Mouse (Mus musculus): ENCODE data around the gene Mpig6b.

Mpig6b gene

GRCm38 (mm10) chr17:35058911-35059892, 6.8 kb downstream of the Mpig6b start, which contains the start of gene Ddah2:
Ddah2 (plus strand) TSS chr17:35059035.
- DNase-seq (ENCODE audit: low spot score) = peak; percentile 90

DNA sequence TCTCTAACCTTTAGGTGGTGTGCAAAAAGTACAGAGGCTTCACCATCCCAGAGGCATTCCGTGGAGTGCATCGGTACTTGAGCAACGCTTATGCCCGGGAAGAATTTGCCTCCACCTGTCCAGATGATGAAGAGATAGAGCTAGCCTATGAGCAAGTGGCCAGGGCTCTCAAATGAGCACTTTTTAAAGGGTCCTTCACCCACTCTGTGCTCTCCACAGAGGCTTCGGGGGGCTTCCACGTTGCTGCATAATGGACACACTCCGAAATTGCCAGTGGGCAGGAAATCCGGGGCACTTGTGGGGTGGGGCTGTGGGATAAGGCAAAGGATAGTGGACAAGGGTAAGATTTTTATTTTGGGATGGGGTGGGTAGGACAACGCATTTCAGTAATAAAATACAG, 7.7 kb downstream of the Mpig6b start:
- no peak for DNase-seq (ENCODE audit: low spot score)

DNA sequence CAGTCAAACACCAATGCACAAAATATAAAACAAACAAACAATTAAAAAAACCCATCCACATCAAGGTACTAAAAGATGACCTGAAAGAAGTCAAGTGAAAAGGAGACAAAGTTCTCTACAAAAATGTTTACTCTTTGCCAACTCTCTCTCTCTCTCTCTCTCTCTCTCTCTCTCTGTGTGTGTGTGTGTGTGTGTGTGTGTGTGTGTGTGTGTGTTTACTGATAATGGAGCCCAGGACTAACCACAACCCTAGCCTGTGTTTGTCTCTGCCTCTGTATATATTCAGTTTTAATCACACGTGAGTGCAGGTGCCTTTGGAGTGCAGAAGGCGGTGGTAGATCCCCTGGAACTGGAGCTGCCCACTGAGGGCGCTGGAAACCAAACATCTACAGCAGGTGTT, 8.9 kb downstream of the Mpig6b start:
- DNase-seq (ENCODE audit: low spot score) = no peak

DNA sequence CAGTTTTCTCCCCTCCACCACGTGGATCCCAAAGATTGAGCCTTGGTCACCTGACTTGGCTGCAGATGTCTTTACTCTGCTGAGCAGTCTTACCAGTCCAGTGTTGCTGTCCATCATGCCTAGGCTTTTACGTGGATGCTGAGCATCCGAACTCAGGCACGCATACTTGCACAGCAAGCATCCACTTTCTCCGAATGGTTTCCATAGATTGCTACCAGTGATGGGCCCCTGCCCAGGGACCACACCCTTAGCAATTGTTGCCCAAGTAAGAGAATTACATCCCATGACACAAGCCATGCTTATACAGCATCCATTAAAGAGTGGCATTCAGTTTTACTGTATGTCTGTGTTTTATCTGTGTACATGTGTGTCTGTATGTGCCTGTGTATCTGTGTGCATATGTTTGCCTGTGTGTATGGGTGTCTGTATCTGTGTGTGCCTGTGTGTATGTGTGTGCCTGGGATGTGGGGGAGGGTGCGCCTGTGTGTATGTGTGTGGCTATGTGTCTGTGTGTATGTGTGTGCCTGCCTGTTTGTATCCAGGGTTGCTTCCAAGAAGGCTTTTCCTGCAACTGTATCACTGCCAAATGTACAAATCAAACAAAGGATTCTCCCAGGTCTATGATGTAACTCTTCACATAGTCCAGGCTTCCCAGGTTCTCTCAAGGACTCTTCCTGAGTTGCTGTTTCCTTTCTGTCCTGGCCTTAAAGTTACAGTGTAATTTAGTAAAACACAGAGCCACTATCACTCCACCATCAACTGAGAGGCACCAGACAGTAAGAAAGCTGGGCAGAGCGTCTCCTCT, 10.1 kb downstream of the Mpig6b start:
- no peak for DNase-seq (ENCODE audit: low spot score)

DNA sequence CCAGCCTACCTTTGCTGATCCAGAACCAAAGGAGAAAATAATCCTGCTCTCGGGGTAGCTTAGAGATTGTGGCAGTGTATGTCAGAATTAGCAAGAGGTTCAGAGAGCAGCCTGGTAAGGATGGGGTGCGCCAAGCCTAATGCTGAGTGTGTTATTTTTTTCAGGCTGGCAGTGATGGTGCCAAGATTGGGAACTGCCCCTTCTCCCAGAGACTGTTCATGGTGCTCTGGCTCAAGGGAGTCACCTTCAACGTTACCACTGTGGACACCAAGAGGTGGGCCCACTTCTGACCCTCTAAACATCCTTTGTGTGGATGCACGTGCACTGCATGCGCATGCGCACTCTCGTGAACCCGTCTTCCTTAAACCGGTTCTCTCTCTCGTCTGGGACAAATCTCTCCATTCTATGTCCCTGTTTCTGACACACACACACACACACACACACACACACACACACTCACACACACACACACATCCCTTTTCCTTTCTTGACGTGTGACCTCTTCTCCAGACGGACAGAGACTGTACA, 13.6 kb downstream of the Mpig6b start:
- DNase-seq (ENCODE audit: low spot score) = no peak

DNA sequence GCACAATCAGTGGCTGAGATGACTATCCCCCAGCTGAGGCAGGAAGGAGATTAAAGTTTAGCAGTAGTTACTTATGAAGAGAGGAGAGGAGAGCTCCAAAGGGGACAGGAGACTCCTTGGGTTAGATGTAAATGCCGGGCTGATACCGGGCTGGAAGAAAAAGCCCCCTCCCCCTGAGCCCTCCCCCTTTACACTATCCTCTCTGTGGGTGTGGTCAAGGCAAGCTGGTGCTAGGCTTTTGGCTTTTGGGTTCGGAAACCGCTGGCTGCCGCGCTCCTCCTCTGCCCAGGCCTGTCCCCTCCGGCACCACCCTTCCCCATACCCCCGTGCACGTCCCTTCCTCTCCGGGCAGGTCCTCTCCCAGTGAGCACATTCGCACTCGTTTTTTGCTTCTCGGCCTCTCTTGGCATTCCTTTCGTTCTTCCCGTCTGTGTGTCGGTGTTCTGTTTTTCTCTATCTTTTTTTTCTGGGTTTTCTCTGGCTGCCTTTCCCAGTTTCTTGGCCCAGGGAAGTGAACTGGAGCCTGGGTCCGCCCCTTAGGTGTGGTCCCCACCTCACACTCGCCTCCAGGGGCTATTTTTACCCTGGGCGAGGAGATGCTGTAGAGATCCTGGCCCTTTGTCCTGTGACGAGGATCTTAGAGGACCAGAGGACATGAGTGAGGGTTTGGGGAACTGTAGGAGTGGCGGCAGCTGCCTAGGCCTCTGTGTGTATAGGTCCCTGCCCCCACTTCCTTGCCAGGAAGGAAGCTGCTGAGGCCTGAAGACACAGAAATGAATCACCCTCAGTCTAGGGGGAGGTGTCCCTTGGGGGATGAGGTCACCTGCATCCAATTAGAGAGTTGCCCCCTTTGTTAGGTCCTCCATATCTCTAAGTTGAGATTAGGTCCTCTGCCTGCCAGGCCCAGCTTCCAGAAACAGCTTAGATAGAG, 14.6 kb downstream of the Mpig6b start:
- DNase-seq (ENCODE audit: low spot score) = peak; percentile 85

GRCm38 (mm10) chr17:35050126-35050750, 15.7 kb downstream of the Mpig6b start:
- DNase-seq (ENCODE audit: low spot score) = peak; percentile 85

GRCm38 (mm10) chr17:35049561-35050016, 16.4 kb downstream of the Mpig6b start, which contains the start of gene Clic1:
Clic1 (plus strand) TSS chr17:35049966.
- peak; percentile 81 for DNase-seq (ENCODE audit: low spot score)

DNA sequence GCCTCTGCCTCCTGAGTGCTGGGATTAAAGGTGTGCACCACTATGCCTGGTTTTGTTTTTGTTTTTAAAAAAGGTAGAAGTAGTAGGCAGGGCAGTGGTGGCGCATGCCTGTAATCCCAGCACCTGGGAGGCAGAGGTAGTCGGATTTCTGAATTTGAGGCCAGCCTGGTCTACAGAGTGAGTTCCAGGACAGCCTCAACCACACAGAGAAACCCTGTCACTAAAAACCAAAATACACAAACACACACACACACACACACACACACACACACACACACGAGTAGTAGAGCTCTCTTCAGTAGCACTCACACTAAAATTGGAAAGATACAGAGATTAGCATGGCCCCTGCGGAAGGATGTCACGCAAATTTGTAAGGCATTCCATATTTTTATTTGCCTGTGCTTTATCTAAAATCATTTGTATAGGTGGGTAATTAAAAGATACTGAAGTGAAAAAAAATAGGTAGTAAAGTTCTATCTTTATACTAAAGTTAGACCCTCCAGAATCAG, 17.0 kb downstream of the Mpig6b start:
- no peak for DNase-seq (ENCODE audit: low spot score)

DNA sequence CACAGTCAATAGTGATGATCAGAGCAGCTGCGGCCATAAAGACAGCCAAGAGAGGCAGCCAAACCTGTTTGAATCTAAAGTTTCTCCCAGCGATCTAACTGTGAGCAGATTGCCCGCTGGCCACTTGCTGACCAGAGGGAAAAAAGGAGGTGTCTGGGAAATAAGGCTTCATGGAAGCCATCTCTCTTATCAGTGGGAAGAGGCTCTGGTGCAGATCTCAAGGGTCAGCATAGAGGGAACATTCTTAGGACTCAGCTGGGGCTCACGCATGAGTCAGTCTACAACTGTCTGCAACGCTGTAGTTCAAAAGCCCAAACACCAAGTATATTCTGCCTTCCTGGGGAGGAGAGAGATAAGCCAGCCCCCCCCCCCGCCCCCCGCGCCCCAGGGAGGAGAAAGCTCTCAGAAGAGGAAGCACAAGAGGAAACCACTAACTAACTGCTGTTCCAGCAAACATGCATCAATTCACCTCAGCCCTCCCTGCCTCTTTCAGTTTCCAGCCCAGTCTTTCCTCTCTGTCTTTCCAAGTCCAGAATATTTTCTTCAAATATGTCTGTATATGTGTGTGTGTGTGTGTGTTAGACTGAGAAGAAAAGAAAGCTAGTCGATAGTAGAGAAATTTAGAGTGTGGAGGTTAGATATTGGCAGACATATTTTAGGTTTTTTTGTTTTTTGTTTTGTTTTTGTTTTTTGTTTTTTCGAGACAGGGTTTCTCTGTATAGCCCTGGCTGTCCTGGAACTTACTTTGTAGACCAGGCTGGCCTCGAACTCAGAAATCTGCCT, 17.6 kb downstream of the Mpig6b start:
- DNase-seq (ENCODE audit: low spot score) = peak; percentile 86

DNA sequence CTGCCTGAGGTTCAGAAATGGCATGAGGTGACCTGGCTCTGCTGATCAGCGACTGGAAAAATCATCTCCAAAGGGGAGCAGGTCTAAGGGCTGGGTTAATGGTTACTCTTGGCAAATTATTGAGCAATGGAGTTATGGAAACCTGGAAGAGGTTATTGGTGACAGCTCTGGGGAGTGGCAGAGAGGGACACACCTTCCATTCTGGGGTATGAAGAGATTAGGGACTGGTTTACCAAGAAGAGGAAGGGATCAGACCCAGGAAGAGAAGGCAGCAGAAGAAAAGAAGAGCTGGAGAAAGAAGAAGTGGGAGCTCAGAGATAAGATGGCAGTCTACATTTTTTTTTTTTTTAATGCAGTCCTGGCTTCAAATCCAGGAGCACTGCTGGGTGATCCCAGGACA, 18.3 kb downstream of the Mpig6b start:
- peak; percentile 82 for DNase-seq (ENCODE audit: low spot score)

DNA sequence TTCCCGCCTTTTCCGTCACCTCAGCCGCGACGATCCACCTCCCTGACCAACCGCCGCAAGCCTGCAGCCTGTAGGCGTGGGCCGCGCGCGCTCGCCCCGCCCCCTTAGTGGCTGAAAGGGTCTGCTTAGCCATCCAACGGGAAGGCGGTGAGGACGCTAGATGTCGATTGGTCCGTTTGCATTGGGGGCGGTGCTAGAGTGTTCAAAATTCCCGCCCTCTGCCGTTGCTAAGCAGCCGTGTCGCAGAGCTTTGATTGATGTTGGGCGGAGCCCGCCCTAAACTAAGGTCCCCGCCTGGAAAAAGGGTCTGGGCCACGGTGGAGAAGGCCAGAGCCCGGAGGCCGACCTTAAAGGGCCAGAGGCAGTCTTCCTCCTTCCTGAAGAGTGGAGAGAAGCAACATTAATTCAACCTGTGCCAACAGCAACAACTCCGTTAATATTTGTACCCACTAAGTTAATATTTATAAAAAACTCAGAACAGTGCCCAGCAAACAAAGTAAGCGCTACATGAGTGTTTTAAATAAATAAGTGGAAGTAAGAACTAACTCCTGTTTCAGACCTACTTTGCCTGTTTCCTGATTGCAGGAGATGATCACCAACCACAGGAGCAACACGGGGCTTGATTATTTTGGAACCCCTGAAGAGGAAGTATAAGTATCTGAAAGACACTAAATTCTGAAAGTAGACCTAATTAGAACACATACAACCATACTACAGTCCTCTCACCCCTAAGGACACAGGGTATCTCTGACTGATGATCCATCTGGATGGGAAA, 19.1 kb downstream of the Mpig6b start, which contains the start of gene Msh5:
Msh5 (minus strand) TSS at position 65 of the 775 bp plus-strand sequence.
- DNase-seq (ENCODE audit: low spot score) = peak; percentile 100

GRCm38 (mm10) chr17:35045807-35046680, 19.9 kb downstream of the Mpig6b start:
- DNase-seq (ENCODE audit: low spot score) = peak; percentile 31

DNA sequence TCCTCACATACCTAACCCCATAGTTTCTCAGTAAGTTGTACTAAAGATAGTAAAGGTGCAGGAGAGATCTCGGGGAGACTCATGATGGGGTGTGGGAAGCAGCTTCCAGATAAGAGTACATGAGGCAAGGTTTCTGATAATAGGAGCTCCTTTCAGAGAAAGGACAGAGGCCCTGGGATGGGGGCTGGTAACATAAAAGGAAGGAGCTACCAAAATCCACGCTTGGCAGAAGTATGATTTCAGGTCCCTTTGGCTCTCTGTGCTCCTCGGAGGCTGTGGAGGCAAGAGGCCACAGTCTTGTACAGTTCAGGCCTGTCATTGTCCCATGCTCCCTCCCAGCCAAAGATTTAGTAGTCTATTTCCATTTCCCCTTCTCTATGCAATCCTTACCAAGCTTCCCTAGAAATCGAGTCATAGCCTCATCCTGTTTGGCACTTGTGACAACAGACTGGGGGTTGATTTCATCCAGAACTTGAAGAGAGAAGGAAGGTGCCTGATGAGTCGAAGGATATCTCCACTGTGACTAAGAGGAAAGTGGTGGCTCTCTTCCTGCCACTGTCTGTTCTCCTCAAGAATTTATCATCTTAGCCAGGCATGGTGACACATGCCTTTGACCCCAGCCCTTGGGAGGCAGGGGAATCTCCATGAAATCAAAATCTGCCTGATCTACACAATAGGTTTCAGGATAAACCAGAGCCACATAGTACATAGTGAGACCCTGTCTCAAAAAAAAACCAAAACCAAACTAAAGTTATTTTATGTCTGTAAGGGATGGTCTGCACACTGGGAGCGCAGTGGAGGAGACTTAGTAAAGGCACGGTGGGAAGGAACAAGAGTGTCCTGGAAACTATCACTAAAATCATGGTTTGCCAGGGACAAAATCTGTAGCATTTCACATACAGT, 20.8 kb downstream of the Mpig6b start:
- no peak for DNase-seq (ENCODE audit: low spot score)

- DNase-seq (ENCODE audit: low spot score) = no peak
Observed at GRCm38 (mm10) chr17:35043794-35044193, 22.2 kb downstream of the Mpig6b start.

DNA sequence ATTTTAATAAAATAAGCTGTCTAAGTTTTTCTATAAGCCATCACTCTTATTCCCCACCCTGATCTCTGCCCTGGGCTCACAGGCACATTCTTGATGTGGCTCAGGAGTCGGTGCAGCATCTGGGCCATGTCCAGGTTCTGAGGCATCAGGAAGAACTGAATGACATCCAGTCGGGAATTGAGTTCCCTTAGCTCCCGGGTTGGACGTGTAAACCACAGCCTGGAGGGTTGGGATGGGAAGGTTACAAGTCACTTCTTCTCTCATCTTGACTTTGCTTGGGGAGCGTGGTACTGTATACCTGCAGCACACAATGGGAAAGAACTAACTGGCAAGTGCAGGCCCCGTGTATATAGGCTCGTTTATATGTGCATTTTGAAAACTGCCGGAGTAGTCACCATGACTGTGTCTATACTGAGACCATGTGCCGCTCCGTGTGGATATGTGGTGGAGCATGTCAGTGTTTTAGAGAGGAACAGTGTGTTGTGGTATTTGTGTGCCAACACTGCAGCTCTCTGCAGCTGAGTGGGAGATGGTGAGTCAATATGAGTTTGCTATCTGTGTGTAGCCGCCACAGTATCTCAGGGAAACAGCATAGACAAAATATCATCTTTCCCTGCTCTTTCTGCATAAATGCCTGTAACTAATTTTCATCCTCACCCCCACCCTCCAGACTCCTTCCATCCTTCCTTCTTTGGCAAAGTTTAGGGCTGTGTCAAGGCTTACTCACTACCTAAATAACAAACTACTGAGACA, 26.7 kb downstream of the Mpig6b start:
- DNase-seq (ENCODE audit: low spot score) = no peak

All from yolk sac, embryonic 10.5 days (tissue).